Mouse (Mus musculus) heart, embryonic 10.5 days (tissue): Measurements from ENCODE around the gene Acd. TPM values are rescaled to one million over a fixed set of nuclear protein-coding genes. Genes with fewer than 3 reads are reported as not detected.

Source experiments
- DNase-seq: peaks from one replicate; pipeline ENCODE4 v3.0.0-alpha.2; 2017; ENCODE audit warnings: low spot score
- H3K27ac ChIP-seq: fragments of 300-500 bp; sonication (generic); 2 replicates; pipeline ENCODE4 v1.5.1; 2016; ENCODE audit warnings: mild to moderate bottlenecking
- H3K27me3 ChIP-seq: fragments of 300-500 bp; sonication (generic); 2 replicates; pipeline ENCODE4 v1.6.1; 2016; ENCODE audit warnings: mild to moderate bottlenecking; ENCODE audit not compliant: poor library complexity, insufficient read depth, severe bottlenecking
- H3K36me3 ChIP-seq: fragments of 300-500 bp; sonication (generic); 2 replicates; pipeline ENCODE4 v1.6.1; 2016; ENCODE audit warnings: mild to moderate bottlenecking, moderate library complexity
- H3K4me1 ChIP-seq: fragments of 300-500 bp; sonication (generic); 2 replicates; pipeline ENCODE4 v1.6.1; 2016; ENCODE audit warnings: mild to moderate bottlenecking
- H3K4me3 ChIP-seq: fragments of 300-500 bp; sonication (generic); 2 replicates; pipeline ENCODE4 v1.5.1; 2016; ENCODE audit warnings: mild to moderate bottlenecking, moderate library complexity
- H3K9me3 ChIP-seq: fragments of 300-500 bp; sonication (generic); 2 replicates; pipeline ENCODE4 v1.6.1; 2016; ENCODE audit warnings: mild to moderate bottlenecking, moderate library complexity
- WGBS: fragments of 180-500 bp; shearing (Covaris S2); methylation state at CpG from one replicate; pipeline ENCODE4 v1.1.7; 2016; 5-methylcytosine and 5-hydroxymethylcytosine counted together
- polyA plus RNA-seq: library from polyadenylated mRNA; unstranded; fragments of >200 nt; fragmentation: Nextera tagmentation; extraction: Ambion mirVana; gene quantifications from 2 replicates; pipeline ENCODE4 v1.2.1, GENCODE M21; 2016

Acd gene
- 46.6 and 52.9 TPM in 2 replicates for polyA plus RNA-seq

GRCm38 (mm10) chr8:105700966-105701824, at the start of gene Acd, which contains the start of gene Pard6a:
Gene Acd, minus strand, starts transcription at chr8:105701102.
Gene Pard6a, plus strand, starts transcription at chr8:105701148.
- WGBS: under 1% methylated on average over 60 of the region's 60 CpGs
- peaks cover 47% of the 10 kb centered on the region for H3K36me3 ChIP-seq

GRCm38 (mm10) chr8:105750606-105751005, 49.7 kb upstream of the Acd start:
- H3K4me1 ChIP-seq: peaks cover 32% of the 10 kb centered on the region
- DNase-seq: peak; percentile 81
- 7% methylated on average over 11 of the region's 11 CpGs for WGBS

More at GRCm38 (mm10) chr8:105700966-105701824, at the start of gene Acd, which contains the start of gene Pard6a:
- H3K9me3 ChIP-seq: no peaks in the 10 kb centered on the region
- H3K4me3 ChIP-seq: peak within 1 kb of the TSS; percentile 81
- peak within 1 kb of the TSS; percentile 85 for H3K27ac ChIP-seq
- DNase-seq: peak; percentile 98
- H3K4me1 ChIP-seq: peaks cover 27% of the 10 kb centered on the region
- H3K27me3 ChIP-seq: no peaks in the 10 kb centered on the region; the same call in 1 of the 2 replicates

GRCm38 (mm10) chr8:105743301-105743700, 42.4 kb upstream of the Acd start:
- H3K9me3 ChIP-seq: no peaks in the 10 kb centered on the region
- WGBS: 80% methylated on average over 4 of the region's 4 CpGs
- peaks cover 19% of the 10 kb centered on the region for H3K4me1 ChIP-seq
- peaks cover 5% of the 10 kb centered on the region; the same call in 1 of the 2 replicates for H3K36me3 ChIP-seq
- no peak for DNase-seq
- no peak overlapping the region for H3K27ac ChIP-seq
- H3K27me3 ChIP-seq: no peaks in the 10 kb centered on the region
- H3K4me3 ChIP-seq: no peak overlapping the region

More at GRCm38 (mm10) chr8:105750606-105751005, 49.7 kb upstream of the Acd start:
- Histone ChIP-seq H3K27me3 (no peaks in the 10 kb centered on the region), H3K36me3 (peaks cover 3% of the 10 kb centered on the region; the same call in 1 of the 2 replicates), H3K4me3 (peak overlapping the region; percentile 30; the same call in 1 of the 2 replicates), H3K27ac (peak overlapping the region; percentile 69), H3K9me3 (no peaks in the 10 kb centered on the region)

GRCm38 (mm10) chr8:105739216-105739615, 38.3 kb upstream of the Acd start:
- Histone ChIP-seq H3K27me3 (no peaks in the 10 kb centered on the region), H3K27ac (no peak overlapping the region), H3K4me3 (no peak overlapping the region), H3K36me3 (peaks cover 5% of the 10 kb centered on the region; the same call in 1 of the 2 replicates), H3K9me3 (no peaks in the 10 kb centered on the region), H3K4me1 (peaks cover 6% of the 10 kb centered on the region)
- DNase-seq: no peak
- WGBS: 89% methylated on average over 5 of the region's 5 CpGs

- WGBS: 91% methylated on average over 5 of the region's 5 CpGs
- Histone ChIP-seq H3K4me3 (no peak overlapping the region), H3K9me3 (no peaks in the 10 kb centered on the region), H3K36me3 (peaks cover 9% of the 10 kb centered on the region), H3K4me1 (peaks cover 6% of the 10 kb centered on the region; the same call in 1 of the 2 replicates), H3K27ac (no peak overlapping the region), H3K27me3 (no peaks in the 10 kb centered on the region)
- no peak for DNase-seq
These were observed 31.3 kb upstream of the Acd start for GRCm38 (mm10) chr8:105732186-105732585.

GRCm38 (mm10) chr8:105727397-105728124, 26.7 kb upstream of the Acd start:
- Histone ChIP-seq H3K4me3 (no peak overlapping the region), H3K36me3 (peaks cover 36% of the 10 kb centered on the region), H3K27me3 (no peaks in the 10 kb centered on the region), H3K9me3 (no peaks in the 10 kb centered on the region), H3K4me1 (peaks cover 6% of the 10 kb centered on the region; the same call in 1 of the 2 replicates), H3K27ac (peak overlapping the region; percentile 74)
- 66% methylated on average over 18 of the region's 18 CpGs for WGBS
- no peak for DNase-seq

- no peaks in the 10 kb centered on the region for H3K9me3 ChIP-seq
- 73% methylated on average over 5 of the region's 5 CpGs for WGBS
- no peak for DNase-seq
- no peaks in the 10 kb centered on the region for H3K27me3 ChIP-seq
- H3K4me1 ChIP-seq: peaks cover 6% of the 10 kb centered on the region; the same call in 1 of the 2 replicates
- H3K27ac ChIP-seq: no peak overlapping the region
- no peak overlapping the region for H3K4me3 ChIP-seq
- H3K36me3 ChIP-seq: peaks cover 36% of the 10 kb centered on the region
These were observed 24.8 kb upstream of the Acd start for GRCm38 (mm10) chr8:105725726-105726125.

GRCm38 (mm10) chr8:105722861-105723260, 22.0 kb upstream of the Acd start:
- 87% methylated on average over 9 of the region's 9 CpGs for WGBS
- no peaks in the 10 kb centered on the region for H3K27me3 ChIP-seq
- no peaks in the 10 kb centered on the region for H3K9me3 ChIP-seq
- no peak overlapping the region for H3K27ac ChIP-seq
- peaks cover 33% of the 10 kb centered on the region for H3K36me3 ChIP-seq
- DNase-seq: no peak
- no peak overlapping the region for H3K4me3 ChIP-seq
- H3K4me1 ChIP-seq: peaks cover 4% of the 10 kb centered on the region; the same call in 1 of the 2 replicates

- Histone ChIP-seq H3K27me3 (no peaks in the 10 kb centered on the region), H3K9me3 (no peaks in the 10 kb centered on the region), H3K36me3 (peaks cover 34% of the 10 kb centered on the region), H3K4me3 (no peak overlapping the region), H3K4me1 (no peaks in the 10 kb centered on the region), H3K27ac (no peak overlapping the region)
- no peak for DNase-seq
- WGBS: 83% methylated on average over 4 of the region's 4 CpGs
These were observed 18.7 kb upstream of the Acd start for GRCm38 (mm10) chr8:105719637-105720036.

GRCm38 (mm10) chr8:105716302-105716945, 15.5 kb upstream of the Acd start:
- no peak for DNase-seq
- WGBS: 85% methylated on average over 15 of the region's 15 CpGs
- Histone ChIP-seq H3K27ac (no peak overlapping the region), H3K4me3 (no peak overlapping the region), H3K9me3 (no peaks in the 10 kb centered on the region), H3K4me1 (no peaks in the 10 kb centered on the region), H3K36me3 (peaks cover 19% of the 10 kb centered on the region), H3K27me3 (no peaks in the 10 kb centered on the region)

GRCm38 (mm10) chr8:105715042-105715441, 14.1 kb upstream of the Acd start:
- Histone ChIP-seq H3K4me3 (no peak overlapping the region), H3K9me3 (no peaks in the 10 kb centered on the region), H3K4me1 (no peaks in the 10 kb centered on the region), H3K36me3 (peaks cover 19% of the 10 kb centered on the region), H3K27ac (0 out of 2 replicates have a peak overlapping the region, but pooled peaks have one; percentile 2), H3K27me3 (no peaks in the 10 kb centered on the region)
- no peak for DNase-seq
- 83% methylated on average over 6 of the region's 6 CpGs for WGBS

- Histone ChIP-seq H3K36me3 (peaks cover 19% of the 10 kb centered on the region), H3K27ac (no peak overlapping the region), H3K9me3 (no peaks in the 10 kb centered on the region), H3K4me3 (no peak overlapping the region), H3K4me1 (no peaks in the 10 kb centered on the region), H3K27me3 (no peaks in the 10 kb centered on the region)
- 6% methylated on average over 3 of the region's 3 CpGs for WGBS
- peak; percentile 93 for DNase-seq
These were observed 13.2 kb upstream of the Acd start for GRCm38 (mm10) chr8:105714139-105714538.
